Mouse (Mus musculus): ENCODE measurements around the gene Ptgds.

GRCm38 (mm10) chr2:25506964-25507363 lies 37.1 kb upstream of the Ptgds start:
- no peak for TF ChIP-seq POLR2A (IDR thresholded peaks at IDR 0.05; ENCODE audit: low read depth, low read length)
- no peak for TF ChIP-seq CHD2 (IDR thresholded peaks at IDR 0.05; ENCODE audit: low read length)
- TF ChIP-seq CTCF (conservative IDR thresholded peaks at IDR 0.05 in 1 of 2, IDR thresholded peaks at IDR 0.05 in 1 of 2; ENCODE audit: low read depth in 2 of 2, low read length in 2 of 2): peak in 1 of 2 experiments; percentile 54; a peak in 2 of 4 replicates
- TF ChIP-seq ZMIZ1 (IDR thresholded peaks at IDR 0.05; ENCODE audit: low read depth, low read length): no peak
- TF ChIP-seq POLR2AphosphoS2 (IDR thresholded peaks at IDR 0.05; ENCODE audit: low read depth, low read length): no peak
- TF ChIP-seq SMC3 (IDR thresholded peaks at IDR 0.05; ENCODE audit: low read depth, low read length): no peak; the same call in 1 of the 2 replicates
- no peak for TF ChIP-seq UBTF (IDR thresholded peaks at IDR 0.05; ENCODE audit: low read depth, low read length)
- TF ChIP-seq EP300 (IDR thresholded peaks at IDR 0.05; ENCODE audit: low read length): no peak
- TF ChIP-seq SIN3A (IDR thresholded peaks at IDR 0.05; ENCODE audit: low read length): no peak
- no peak for TF ChIP-seq ELF1 (IDR thresholded peaks at IDR 0.05; ENCODE audit: low read depth, low read length)

All from CH12.LX (cell line).